Mouse (Mus musculus): ENCODE data around the gene Flna.

DNA sequence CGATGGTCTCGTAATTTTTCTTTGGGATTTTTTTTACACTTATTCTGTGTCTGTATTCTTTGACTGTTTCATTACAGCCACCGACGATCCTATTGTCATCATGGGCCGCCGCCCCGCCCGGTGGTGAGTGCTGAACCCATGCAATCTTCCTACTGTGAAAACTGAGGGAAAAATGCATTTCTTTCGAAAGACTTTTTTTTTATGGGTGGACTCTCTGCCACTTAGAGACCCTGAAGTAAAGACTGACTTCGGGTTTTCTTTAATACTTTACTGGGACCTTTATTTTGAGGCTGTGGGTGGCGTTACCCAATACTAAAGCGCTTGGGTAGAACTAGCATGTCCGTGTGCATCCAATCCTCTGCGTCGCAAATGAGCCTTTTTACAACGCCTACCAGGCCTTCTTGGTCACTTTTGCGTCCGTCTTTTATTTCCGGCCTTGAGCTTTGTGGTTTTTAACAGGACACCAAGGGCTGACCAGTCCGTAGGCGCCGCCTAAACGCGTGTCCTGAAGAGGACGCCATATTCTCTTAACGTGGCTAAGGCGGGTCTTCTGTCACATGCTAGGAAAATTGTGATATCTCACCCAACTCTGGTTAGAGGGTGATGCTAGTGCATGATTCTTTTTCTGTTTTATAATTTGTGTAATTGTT is 21.4 kb upstream of the Flna start:
- TF ChIP-seq CTCF (IDR thresholded peaks at IDR 0.05; ENCODE audit: control insufficient read depth, insufficient read depth, insufficient replicate concordance, low read depth, low read length), result no peak
- no peak for TF ChIP-seq POLR2A (IDR thresholded peaks at IDR 0.05; ENCODE audit: control insufficient read depth, low read depth, low read length)
